ENCODE assay signal across 7 mouse cellular contexts in genomic region chr19:30157031-30157687, GRCm38 (mm10). TPM values are rescaled to one million over a fixed set of nuclear protein-coding genes. Genes with fewer than 3 reads are reported as not detected.
A peak's percentile ranks its signal among the peaks of the same experiment; 100 is the strongest.
DNase-seq lines count a peak whose midpoint lies in the region; ATAC-seq and TF ChIP-seq lines count a peak whose summit lies in the region.

No protein-coding gene starts in this region.

- no peak for TF ChIP-seq POLR2A in liver, adult 2 months (IDR thresholded peaks at IDR 0.05; ENCODE audit: extremely low read depth, insufficient read depth, low read length)

- H3K9me3 ChIP-seq in forebrain, embryonic 12.5 days, result no peaks in the 10 kb centered on the region
- H3K9me3 ChIP-seq in hindbrain, embryonic 16.5 days (ENCODE audit: control insufficient read depth, low read length), result no peaks in the 10 kb centered on the region

- H3K4me2 ChIP-seq in forebrain, embryonic 12.5 days, result peak overlapping the region; percentile 38
- H3K4me2 ChIP-seq in hindbrain, embryonic 16.5 days (ENCODE audit: low read length), result peak overlapping the region; percentile 41

- peaks cover 8% of the 10 kb centered on the region; the same call in 1 of the 2 replicates for H3K79me2 ChIP-seq in liver, adult 2 months (ENCODE audit: control insufficient read depth, insufficient read depth, low read length)

- peak overlapping the region; percentile 33; the same call in 1 of the 2 replicates for H3K27ac ChIP-seq in forebrain, embryonic 12.5 days
- H3K27ac ChIP-seq in hindbrain, embryonic 16.5 days (ENCODE audit: low read depth, low read length), result peak overlapping the region; percentile 11; the same call in 1 of the 2 replicates
- peak overlapping the region; percentile 97 for H3K27ac ChIP-seq in liver, adult 2 months (replicated peaks; ENCODE audit: insufficient read depth, low read depth, low read length)

- peak; percentile 94 for DNase-seq in liver, adult 2 months (ENCODE audit: extremely low read depth, low read depth, low spot score)
- DNase-seq in right cerebral cortex, postnatal 14 days, result peak; percentile 24
- DNase-seq in ovary, adult 18-20 months (ENCODE audit: low spot score), result no peak
- no peak for DNase-seq in kidney, postnatal 14 days

- no peak overlapping the region for H3K9ac ChIP-seq in forebrain, embryonic 12.5 days
- no peak overlapping the region for H3K9ac ChIP-seq in hindbrain, embryonic 16.5 days (ENCODE audit: low read depth, low read length)
- no peak overlapping the region for H3K9ac ChIP-seq in liver, adult 2 months (ENCODE audit: low read depth, low read length)

- peaks cover 52% of the 10 kb centered on the region for H3K4me1 ChIP-seq in forebrain, embryonic 12.5 days
- H3K4me1 ChIP-seq in hindbrain, embryonic 16.5 days (ENCODE audit: control insufficient read depth, insufficient read depth, low read depth, low read length), result no peaks in the 10 kb centered on the region; the same call in 1 of the 2 replicates
- peaks cover 20% of the 10 kb centered on the region for H3K4me1 ChIP-seq in liver, adult 2 months (ENCODE audit: control insufficient read depth, insufficient read depth, low read length)

- H3K36me3 ChIP-seq in forebrain, embryonic 12.5 days (replicated peaks), result 0 out of 2 replicates have a peak, but pooled peaks cover 3% of the 10 kb centered on the region
- no peaks in the 10 kb centered on the region for H3K36me3 ChIP-seq in hindbrain, embryonic 16.5 days (ENCODE audit: control insufficient read depth, insufficient read depth, low read length)
- peaks cover 5% of the 10 kb centered on the region; the same call in 1 of the 2 replicates for H3K36me3 ChIP-seq in liver, adult 2 months (ENCODE audit: control insufficient read depth, insufficient read depth, low read length)

- TF ChIP-seq CTCF in liver, adult 2 months (IDR thresholded peaks at IDR 0.05; ENCODE audit: low read depth, low read length), result no peak

- no peak overlapping the region for H3K4me3 ChIP-seq in forebrain, embryonic 12.5 days (replicated peaks)
- 0 out of 2 replicates have a peak overlapping the region, but pooled peaks have one; percentile 3 for H3K4me3 ChIP-seq in hindbrain, embryonic 16.5 days (ENCODE audit: low read length)
- no peak overlapping the region for H3K4me3 ChIP-seq in liver, adult 2 months (ENCODE audit: insufficient read depth, low read depth, low read length)

- H3K27me3 ChIP-seq in forebrain, embryonic 12.5 days, result no peaks in the 10 kb centered on the region
- H3K27me3 ChIP-seq in hindbrain, embryonic 16.5 days (replicated peaks; ENCODE audit: control insufficient read depth, insufficient read depth, low read length), result no peaks in the 10 kb centered on the region
- no peaks in the 10 kb centered on the region for H3K27me3 ChIP-seq in liver, adult 2 months (ENCODE audit: control insufficient read depth, insufficient read depth, low read length)

- peak; percentile 70 for ATAC-seq in forebrain, embryonic 12.5 days (ENCODE audit: low FRiP score)
- ATAC-seq in hindbrain, embryonic 16.5 days, result peak; percentile 92
- ATAC-seq in CD4-positive, CD25-positive, alpha-beta regulatory T cell, adult 4 months, result no peak

- 14% methylated on average over 12 of the region's 12 CpGs for WGBS in forebrain, embryonic 12.5 days
- WGBS in hindbrain, embryonic 16.5 days, result 23% methylated on average over 12 of the region's 12 CpGs
- 24% methylated on average over 12 of the region's 12 CpGs for WGBS in liver, adult 2 months

RNA-seq across cellular contexts. Expression of gene Gldc, which starts 18.1 kb away (rescaled TPM):
- 44.9 and 51.8 TPM in 2 replicates for polyA plus RNA-seq in forebrain, embryonic 12.5 days (2016; fragmentation: Nextera tagmentation; extraction: Ambion mirVana)
- polyA plus RNA-seq in hindbrain, embryonic 16.5 days (2015; fragmentation: Nextera tagmentation; extraction: Ambion mirVana), result 8.7 and 9.2 TPM in 2 replicates
- 64.2 and 98.4 TPM in 2 replicates for total RNA-seq in liver, adult 2 months (2014; rRNA removed)
- polyA plus RNA-seq in liver, adult 2 months (2012; rRNA removed), result 94.1 and 134 TPM in 2 replicates
- under 1 TPM in 1 of 2 experiments, not detected in 1; 0.15 TPM for polyA plus RNA-seq in CD4-positive, CD25-positive, alpha-beta regulatory T cell, adult 4 months (2017; shearing (Covaris generic))

Comparison
In these comparisons a context has a peak if more than half of its experiments do, and no peak if none do; other contexts are left out.
1. H3K27ac ChIP-seq: peak in every context shown above with its lines; median percentile 97 in liver, adult 2 months; 33 in forebrain, embryonic 12.5 days; 11 in hindbrain, embryonic 16.5 days.
2. DNase-seq: peak in liver, adult 2 months (single experiment) and right cerebral cortex, postnatal 14 days (single experiment); none in ovary, adult 18-20 months (single experiment) and kidney, postnatal 14 days (single experiment).